Mouse (Mus musculus): ENCODE measurements at regions not wholly inside any gene's neighbourhood (a gene's known extent, or its start where the extent isn't known, plus 50 kb on each side); places are given as distances from the start of the nearest gene placed in this dataset.
A peak's percentile ranks its signal among the peaks of the same experiment; 100 is the strongest.

DNA sequence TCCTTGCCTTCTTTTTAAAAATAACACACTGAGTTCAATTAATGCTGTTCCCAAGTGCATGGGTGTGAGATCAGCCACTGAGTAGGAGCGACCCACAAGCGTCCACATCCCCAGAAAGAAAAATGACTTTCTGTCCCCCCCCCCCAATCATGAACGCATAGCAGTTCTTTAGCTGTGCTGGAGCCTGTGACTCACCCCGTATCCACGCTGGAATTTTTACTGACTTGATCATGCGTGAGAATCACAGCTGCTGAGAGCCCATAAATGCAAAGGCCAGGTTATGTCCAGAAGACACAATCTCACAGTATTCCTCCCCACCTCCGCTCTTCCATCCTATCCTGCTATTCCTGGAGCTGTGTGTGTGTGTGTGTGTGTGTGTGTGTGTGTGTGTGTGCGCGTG is 53.3 kb downstream of the Fos start:
- no peak for DNase-seq (ENCODE audit: low read depth)

DNA sequence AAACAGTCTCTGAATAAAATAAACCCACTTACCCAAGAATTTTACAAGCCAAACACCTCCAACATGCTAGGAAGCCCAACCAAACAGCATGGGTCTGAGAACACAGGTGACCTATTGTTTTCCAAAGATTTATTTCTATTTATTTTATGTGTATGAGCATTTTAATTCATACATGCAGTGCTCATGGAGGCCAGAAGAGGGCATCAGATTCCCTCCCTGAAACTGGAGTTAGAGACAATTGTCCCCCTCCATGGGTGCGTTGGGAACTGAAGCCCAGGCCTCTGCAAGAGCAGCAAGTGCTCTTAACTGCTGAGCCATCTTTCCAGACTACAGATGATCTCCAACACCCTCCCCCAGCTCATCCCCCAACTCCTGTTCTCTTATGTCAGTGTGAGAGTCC is 57.9 kb downstream of the Fos start:
- DNase-seq (ENCODE audit: low read depth): peak; percentile 20

DNA sequence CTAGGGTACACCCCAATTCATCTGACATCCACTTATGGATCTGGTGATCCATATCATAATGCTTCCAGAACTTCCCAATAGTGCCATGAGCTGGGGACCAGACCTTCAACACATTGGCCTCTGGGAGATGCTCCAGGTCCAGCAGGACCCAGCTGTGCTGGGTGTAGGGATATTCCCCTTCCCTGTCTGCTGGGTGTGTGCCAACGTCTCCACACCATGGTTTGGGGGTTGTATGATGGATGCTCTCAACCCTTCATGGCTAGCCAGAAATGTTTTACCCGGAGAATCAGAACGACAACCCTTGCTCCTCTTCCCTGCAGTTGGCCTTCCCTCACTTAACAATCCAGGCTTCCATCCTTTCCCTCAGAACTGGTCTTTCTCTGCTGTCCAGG is 58.5 kb downstream of the Fos start:
- peak; percentile 6 for DNase-seq (ENCODE audit: low read depth)

DNA sequence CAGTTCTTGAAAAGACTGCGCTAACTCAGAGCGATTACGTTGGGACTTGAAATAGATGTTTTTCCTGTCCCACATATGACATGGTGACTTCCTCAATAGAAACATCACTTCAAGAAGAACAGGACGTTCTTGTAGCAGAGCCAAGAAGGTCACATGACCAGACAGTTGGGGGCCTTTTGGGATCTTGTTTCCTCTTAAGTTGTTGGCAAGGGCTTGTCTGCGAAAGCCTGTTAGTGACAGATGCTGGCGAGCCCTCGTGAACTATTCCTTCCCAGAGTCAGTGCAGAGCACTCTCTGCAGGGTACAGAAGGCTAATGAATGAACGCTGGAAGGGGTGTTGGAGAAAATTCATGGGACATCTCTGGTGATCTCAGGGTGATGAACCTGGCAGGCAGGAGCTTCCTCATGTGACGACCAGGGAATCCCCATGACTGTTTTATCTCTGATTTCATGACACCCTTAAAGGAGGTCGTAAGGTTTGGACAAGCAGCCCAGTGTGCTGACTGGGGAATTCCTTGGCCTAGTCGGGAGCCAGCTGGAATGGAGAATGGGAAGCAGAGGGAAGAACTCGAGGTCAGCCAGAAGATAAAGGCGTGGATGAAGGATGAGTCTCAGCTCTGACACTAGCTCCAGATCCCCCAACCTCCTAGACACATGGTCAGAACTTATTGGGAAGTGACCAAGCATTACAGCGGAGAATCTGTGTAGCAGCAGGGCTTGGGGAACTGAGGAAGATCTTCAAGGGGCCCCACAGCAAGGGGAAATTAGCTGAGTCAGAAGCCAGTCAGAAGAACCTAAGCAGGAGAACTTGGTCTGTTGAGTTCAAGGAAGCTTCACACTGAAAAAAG is 59.1 kb downstream of the Fos start:
- peak; percentile 17 for DNase-seq (ENCODE audit: low read depth)

DNA sequence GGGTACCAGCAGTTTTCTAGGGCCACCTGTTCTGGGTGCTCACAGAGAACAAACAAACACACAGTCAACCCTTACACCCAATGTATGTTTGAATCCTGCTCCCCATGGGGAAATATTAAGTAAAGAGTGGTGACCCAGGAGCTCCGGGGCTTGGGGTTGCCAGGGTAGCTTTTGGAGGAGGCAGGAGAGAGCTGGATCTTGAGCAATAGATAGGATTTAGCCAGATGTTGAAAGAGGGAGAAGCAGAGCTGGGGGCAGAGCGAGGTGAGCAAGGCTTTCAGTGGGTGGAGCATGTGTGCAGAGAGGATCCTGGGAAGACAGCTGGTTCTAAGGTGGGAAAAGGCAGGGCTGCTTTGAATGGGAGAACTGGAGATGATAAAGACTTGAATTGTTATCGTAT is 59.9 kb downstream of the Fos start:
- no peak for DNase-seq (ENCODE audit: low read depth)

DNA sequence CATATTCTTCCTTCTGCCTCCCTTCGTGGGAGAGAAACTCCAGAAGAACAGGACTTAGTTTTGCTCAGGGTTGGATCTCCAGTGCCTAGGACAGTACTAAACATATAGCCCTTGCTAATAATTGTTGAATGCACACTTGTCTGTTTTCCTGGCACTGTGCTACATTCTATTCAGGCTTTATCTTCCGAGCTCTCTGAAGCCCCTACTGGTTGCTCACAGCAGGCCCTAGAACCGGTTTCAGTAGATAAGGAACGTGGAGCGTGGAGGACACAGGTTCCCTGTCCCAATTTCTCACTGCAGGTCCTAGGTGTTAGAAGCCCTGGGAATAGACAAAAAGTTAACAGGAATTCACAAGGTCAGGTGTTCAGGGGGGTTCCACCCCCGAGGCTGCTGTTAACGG is 59.4 kb upstream of the Jdp2 start:
- DNase-seq (ENCODE audit: low read depth): no peak

DNA sequence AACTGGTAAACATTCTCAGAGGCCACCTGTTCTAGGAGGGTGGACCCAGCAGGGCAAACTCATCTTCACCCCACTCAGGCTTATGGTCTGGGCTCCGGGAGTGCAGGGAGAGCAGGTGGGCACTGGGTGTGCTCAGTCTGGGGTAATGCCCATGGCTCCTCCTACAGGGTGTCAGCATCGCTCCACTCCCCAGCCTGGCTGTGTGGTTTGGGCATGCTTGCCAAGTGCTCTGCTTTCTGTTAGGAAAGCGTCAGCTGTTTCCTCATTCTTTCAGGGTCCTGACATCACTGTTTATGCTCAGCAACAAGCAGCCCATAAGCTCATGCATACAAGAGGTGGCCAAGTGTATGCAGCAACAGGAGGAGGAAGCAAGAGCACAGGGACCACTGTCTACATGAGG is 57.7 kb upstream of the Jdp2 start:
- peak; percentile 9 for DNase-seq (ENCODE audit: low read depth)

DNA sequence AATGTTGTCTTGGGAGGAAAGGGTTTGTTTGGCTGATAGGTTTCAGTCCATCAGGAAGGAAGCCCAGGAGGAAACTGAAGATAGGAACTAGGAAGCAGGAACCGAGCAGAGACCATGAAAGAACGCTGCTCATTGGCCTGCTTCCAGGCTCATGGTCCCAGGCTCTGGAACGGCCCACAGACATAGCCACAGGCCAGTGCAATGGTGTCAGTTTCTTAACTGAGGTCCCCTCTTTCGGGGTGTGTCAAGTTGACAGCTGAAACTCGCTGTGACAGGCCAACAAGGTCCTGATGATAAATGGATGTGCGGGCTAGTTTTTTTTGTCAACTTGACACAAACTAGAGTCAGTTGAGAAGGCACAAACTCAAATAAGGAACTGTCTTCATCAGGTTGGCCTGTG is 55.9 kb upstream of the Jdp2 start:
- DNase-seq (ENCODE audit: low read depth): no peak

DNA sequence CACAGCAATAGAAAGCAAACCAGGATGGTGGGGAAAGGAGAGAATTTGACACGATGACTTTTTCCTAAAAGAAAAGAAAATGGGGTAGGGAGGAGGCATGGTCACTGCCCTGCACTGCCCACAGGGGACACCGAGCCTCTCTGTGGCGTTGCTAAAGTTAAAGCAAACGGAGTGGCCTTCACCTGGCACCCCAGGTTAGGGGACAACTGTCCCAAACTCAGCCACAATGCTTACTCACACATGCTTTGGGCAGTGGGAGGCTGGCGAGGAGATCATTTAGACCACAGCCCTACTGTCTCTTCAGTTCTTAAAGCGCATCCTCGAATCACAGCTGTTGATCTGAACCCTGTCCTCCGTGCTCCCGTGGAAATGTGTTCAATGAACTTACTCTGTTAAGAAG is 55.3 kb upstream of the Jdp2 start:
- no peak for DNase-seq (ENCODE audit: low read depth)

DNA sequence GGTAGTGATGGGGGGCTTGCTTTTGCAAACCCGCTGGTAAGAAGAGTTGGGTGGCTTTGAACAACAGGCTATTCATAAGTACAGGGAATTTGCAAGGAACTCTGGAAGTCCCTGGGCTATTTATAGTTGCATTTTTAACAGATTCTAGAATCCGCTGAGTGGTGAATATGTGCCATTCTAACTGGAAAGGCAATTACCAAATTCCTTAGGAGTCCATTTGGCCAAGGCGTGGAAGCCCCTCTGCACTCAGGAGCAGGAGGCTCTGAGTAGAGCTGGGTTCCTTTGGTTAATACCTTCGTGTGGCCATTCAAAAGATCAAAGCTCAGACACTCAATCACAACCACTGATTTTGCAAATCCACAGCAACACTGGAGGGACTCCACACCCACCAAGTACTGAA is 54.0 kb upstream of the Jdp2 start:
- DNase-seq (ENCODE audit: low read depth): no peak

DNA sequence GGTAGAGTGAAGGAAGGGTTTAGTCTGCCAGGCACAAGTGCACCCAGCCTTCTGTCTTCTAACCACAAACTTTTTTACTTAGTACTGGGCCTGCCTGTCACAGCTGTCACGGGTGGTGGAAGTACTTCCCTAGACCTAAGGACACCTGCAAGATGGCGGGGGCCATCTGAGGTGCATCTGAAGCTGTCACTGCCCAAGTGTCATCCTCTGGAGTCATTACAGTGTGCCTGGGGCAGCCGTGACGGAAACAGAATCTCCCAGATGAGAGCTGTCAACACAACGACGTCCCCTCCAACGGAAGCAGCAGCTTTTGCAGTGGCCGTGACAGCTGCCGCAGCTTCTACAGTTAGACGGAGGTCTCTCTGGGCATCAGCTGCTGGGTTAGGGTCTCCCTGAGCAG is 53.1 kb upstream of the Jdp2 start:
- DNase-seq (ENCODE audit: low read depth): peak; percentile 69

DNA sequence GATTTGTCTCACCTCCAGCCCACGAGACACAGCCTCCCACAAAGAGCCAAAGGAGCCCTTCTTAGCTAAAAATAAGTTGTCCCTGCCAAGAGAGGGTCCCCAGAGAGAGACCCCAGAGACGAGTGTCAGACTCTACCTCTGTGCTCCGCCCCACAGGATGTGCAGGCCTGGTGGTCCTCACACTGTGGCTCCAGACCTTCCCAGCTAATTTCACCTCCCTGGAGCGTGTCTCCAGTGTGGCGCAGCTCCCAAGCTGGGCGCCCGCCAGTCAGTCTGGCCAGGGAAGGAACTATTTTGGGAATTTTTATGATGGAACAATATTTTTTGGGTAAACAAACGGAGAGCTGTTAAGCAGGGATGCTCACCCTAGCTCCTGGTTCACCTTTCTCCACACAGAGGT is 50.8 kb upstream of the Jdp2 start:
- no peak for DNase-seq (ENCODE audit: low read depth)
